Mouse (Mus musculus) intestine, postnatal 0 days (tissue): ENCODE data around the gene 2810004N23Rik. TPM values are rescaled to one million over a fixed set of nuclear protein-coding genes. Genes with fewer than 3 reads are reported as not detected.

Experiments
- ATAC-seq: fragments of 200-750 bp; cut with Nextera tagmentation; 2 replicates; pipeline ENCODE4 v1.8.0; 2017; ENCODE audit warnings: mild to moderate bottlenecking, moderate TSS enrichment, moderate library complexity
- H3K27ac ChIP-seq: fragments of 300-500 bp; sonication (generic); 2 replicates; pipeline ENCODE4 v1.5.1; 2014; ENCODE audit warnings: mild to moderate bottlenecking, low read depth, low read length, moderate library complexity
- H3K27me3 ChIP-seq: fragments of 300-500 bp; sonication (generic); replicated peaks from 2 replicates; pipeline ENCODE4 v1.6.1; 2014; ENCODE audit warnings: low read length, mixed read lengths; ENCODE audit not compliant: control insufficient read depth, insufficient read depth
- H3K36me3 ChIP-seq: fragments of 300-500 bp; sonication (generic); 2 replicates; pipeline ENCODE4 v1.6.1; 2014; ENCODE audit warnings: mild to moderate bottlenecking, moderate library complexity; ENCODE audit not compliant: control insufficient read depth, insufficient read depth
- H3K4me1 ChIP-seq: fragments of 300-500 bp; sonication (generic); replicated peaks from 2 replicates; pipeline ENCODE4 v1.6.1; 2014; ENCODE audit warnings: antibody characterized with exemption, low read length, mixed read lengths; ENCODE audit not compliant: control insufficient read depth, insufficient read depth
- H3K4me2 ChIP-seq: fragments of 300-500 bp; sonication (generic); replicated peaks from 2 replicates; pipeline ENCODE4 v1.6.1; 2014; ENCODE audit warnings: low read depth, mild to moderate bottlenecking, moderate library complexity
- H3K4me3 ChIP-seq: fragments of 300-500 bp; sonication (generic); 2 replicates; pipeline ENCODE4 v1.5.1; 2014; ENCODE audit warnings: low read depth, low read length
- H3K9ac ChIP-seq: fragments of 300-500 bp; sonication (generic); 2 replicates; pipeline ENCODE4 v1.6.1; 2014; ENCODE audit warnings: mild to moderate bottlenecking, low read depth, low read length
- H3K9me3 ChIP-seq: fragments of 300-500 bp; sonication (generic); 2 replicates; pipeline ENCODE4 v1.6.1; 2016; ENCODE audit warnings: mixed run types; ENCODE audit not compliant: control insufficient read depth
- CTCF ChIP-seq: sonication (generic); IDR thresholded peaks from 2 replicates; pipeline ENCODE4 v1.5.1; 2016; ENCODE audit warnings: low read depth, mild to moderate bottlenecking, control low read depth, antibody characterized with exemption, moderate library complexity
- WGBS: fragments of 180-500 bp; shearing (Covaris S2); extraction: QIAGEN DNeasy Blood & Tissue Kit; methylation state at CpG from one replicate; pipeline ENCODE4 v1.1.7; 2014; 5-methylcytosine and 5-hydroxymethylcytosine counted together
- polyA plus RNA-seq: library from polyadenylated mRNA; unstranded; fragments of >200 nt; fragmentation: Nextera tagmentation; extraction: Ambion mirVana; gene quantifications from 2 replicates; pipeline ENCODE4 v1.2.1, GENCODE M21; 2015

2810004N23Rik gene
- 17.7 and 20.6 TPM in 2 replicates for polyA plus RNA-seq

DNA sequence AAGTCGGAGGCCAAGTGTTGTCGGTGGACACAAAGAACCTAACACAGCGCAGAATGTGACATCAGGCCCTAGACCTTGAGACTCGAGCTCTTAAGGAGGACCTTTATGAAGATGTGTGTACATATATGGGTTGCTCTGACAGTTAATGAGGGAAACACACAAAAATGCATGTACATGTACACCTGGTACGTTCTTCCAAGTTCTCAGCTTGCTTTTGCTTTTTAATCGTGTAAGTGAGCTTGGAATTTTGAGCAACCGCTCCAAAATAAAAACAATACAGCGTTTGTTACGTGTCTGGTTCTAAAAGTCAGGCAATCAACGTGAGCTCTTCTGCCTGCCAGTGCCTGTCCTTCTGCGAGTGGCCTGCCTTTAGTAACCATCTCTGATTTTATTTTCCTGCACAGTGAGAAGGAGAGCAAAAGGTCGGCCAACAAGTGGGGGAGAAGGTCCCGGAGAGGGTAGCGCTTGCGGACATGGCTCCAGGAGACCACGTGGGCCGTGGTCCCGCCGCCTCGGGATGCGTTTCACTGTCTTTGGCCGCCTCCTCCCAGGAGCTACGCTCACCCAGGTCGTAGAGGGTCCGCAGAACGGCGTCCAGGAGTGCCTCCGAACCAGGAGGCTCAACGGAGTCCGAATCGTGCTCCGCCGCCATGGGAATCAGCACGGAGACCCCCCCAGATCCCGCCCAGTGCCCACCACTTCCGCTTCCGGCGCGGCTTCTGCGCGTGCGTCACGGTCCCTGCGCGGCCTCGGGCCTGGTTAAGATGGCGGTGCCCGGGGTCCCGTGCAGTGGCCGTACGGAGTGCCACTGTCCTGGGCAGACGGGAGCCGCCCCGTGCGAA, at the start of gene 2810004N23Rik, which contains the start of gene Gnpat:
Gene 2810004N23Rik (minus strand): TSS at position 800 of the 842 bp plus-strand sequence.
Gene Gnpat (plus strand): TSS at position 713 of the 842 bp plus-strand sequence.
- peak within 1 kb of the TSS; percentile 87 for H3K27ac ChIP-seq
- under 1% methylated on average over 55 of the region's 55 CpGs for WGBS
- H3K4me3 ChIP-seq, result peak within 1 kb of the TSS; percentile 91
- TF ChIP-seq CTCF, result no peak
- H3K27me3 ChIP-seq, result no peaks in the 10 kb centered on the region
- peak within 1 kb of the TSS; percentile 92 for H3K9ac ChIP-seq
- H3K4me2 ChIP-seq, result peak within 1 kb of the TSS; percentile 79
- no peaks in the 10 kb centered on the region for H3K9me3 ChIP-seq
- ATAC-seq, result peak; percentile 94
- H3K36me3 ChIP-seq, result peaks cover 17% of the 10 kb centered on the region; the same call in 1 of the 2 replicates
- no peaks in the 10 kb centered on the region for H3K4me1 ChIP-seq

GRCm38 (mm10) chr8:124911938-124912872, 49.3 kb upstream of the 2810004N23Rik start:
- Histone ChIP-seq H3K4me3 (no peak overlapping the region), H3K4me1 (no peaks in the 10 kb centered on the region), H3K4me2 (no peak overlapping the region), H3K9ac (no peak overlapping the region), H3K36me3 (peaks cover 67% of the 10 kb centered on the region), H3K27ac (no peak overlapping the region; the same call in 1 of the 2 replicates), H3K27me3 (no peaks in the 10 kb centered on the region), H3K9me3 (no peaks in the 10 kb centered on the region)
- no peak for TF ChIP-seq CTCF
- no peak for ATAC-seq
- 62% methylated on average over 17 of the region's 17 CpGs for WGBS

DNA sequence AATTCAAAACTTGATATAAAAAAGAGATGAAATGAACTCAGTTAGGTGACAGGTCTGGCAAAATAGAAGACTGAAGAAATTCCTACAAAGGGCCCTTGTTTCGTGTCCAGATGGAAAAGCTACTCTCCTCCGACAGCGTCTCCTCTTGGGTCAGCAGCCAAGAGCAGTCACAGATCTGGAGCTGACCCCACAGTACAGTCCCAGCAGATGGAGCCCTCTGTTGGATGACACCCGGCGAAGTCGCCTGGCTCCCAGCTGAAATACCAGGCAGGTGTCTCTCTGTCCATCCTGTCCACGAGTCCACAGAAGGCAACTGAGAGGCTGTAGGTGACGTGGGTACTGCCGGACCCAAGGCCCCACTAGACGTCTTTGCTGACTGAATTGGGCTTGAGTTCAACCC, 47.4 kb upstream of the 2810004N23Rik start:
- no peaks in the 10 kb centered on the region for H3K9me3 ChIP-seq
- no peak overlapping the region for H3K27ac ChIP-seq
- H3K4me3 ChIP-seq, result no peak overlapping the region
- no peaks in the 10 kb centered on the region for H3K4me1 ChIP-seq
- peaks cover 71% of the 10 kb centered on the region for H3K36me3 ChIP-seq
- 0 out of 2 replicates have a peak, but pooled peaks have one; percentile 26 for TF ChIP-seq CTCF
- 84% methylated on average over 10 of the region's 10 CpGs for WGBS
- no peak overlapping the region for H3K9ac ChIP-seq
- no peak for ATAC-seq
- no peaks in the 10 kb centered on the region for H3K27me3 ChIP-seq
- H3K4me2 ChIP-seq, result no peak overlapping the region

DNA sequence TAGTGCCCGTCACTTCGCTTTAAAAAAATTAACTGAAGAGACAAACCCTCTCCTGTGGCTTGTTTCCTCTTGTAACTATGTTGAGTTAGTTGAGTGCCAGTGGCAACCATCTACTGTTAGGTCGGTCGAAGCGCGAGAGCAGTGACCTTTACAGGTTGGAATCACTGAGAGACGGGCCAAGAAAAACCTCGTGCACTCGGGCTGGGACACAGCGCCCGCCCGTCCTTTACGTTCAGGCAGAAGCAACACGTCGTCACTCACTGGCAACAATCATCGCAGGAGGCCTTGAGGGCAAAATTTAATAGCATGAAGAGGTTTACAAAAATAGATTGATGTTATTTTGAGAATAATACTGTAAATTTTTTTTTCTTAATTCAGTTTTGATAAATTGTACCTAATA, 47.0 kb upstream of the 2810004N23Rik start:
- H3K4me1 ChIP-seq, result no peaks in the 10 kb centered on the region
- no peak overlapping the region for H3K4me3 ChIP-seq
- no peaks in the 10 kb centered on the region for H3K9me3 ChIP-seq
- H3K9ac ChIP-seq, result no peak overlapping the region
- H3K27me3 ChIP-seq, result no peaks in the 10 kb centered on the region
- H3K27ac ChIP-seq, result no peak overlapping the region
- no peak for TF ChIP-seq CTCF
- peaks cover 69% of the 10 kb centered on the region for H3K36me3 ChIP-seq
- WGBS, result 95% methylated on average over 16 of the region's 16 CpGs
- no peak overlapping the region for H3K4me2 ChIP-seq
- no peak for ATAC-seq

DNA sequence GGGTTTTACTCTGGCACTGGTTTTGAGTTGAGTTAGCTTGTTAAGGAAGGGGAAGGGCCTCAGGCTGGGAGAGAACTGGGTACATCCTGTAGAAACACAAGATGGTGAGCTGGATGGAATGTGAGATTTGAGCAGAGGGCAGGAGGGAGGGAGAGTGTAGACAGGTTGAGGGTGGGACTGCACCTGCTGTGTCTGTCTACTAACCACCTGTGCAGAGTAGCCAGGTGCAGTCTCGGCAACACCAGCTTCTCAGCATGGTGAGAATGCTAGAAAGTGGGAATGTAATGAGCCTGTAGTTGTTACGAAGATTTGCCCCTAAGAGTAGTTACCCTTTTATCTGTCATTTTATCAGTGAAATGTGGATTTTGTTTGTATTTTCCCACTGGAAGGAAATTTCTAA, 42.6 kb upstream of the 2810004N23Rik start:
- Histone ChIP-seq H3K27me3 (no peaks in the 10 kb centered on the region), H3K4me1 (no peaks in the 10 kb centered on the region), H3K27ac (no peak overlapping the region), H3K36me3 (peaks cover 67% of the 10 kb centered on the region), H3K4me2 (no peak overlapping the region), H3K9ac (no peak overlapping the region), H3K9me3 (no peaks in the 10 kb centered on the region), H3K4me3 (no peak overlapping the region)
- no peak for ATAC-seq
- WGBS, result 82% methylated on average over 2 of the region's 2 CpGs
- TF ChIP-seq CTCF, result no peak

DNA sequence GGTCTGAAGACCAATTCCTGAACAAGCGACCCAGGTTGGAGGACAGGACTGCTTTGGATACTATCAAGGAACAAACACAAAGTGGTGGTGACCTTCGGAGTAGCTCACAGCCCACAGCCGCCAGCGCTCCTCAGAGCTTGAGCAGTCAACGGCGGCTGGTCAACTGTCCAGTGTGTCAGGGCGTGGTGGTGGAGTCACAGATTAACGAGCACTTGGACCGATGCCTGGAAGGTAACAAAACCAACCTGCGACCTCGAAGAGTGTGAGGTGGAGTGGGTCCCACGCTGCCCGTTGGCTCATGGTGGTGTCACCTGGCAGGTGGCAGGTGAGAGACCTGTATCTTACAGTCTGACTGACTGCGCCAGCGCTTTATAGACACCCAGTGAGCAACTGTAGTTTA, 40.3 kb upstream of the 2810004N23Rik start:
- no peak overlapping the region for H3K4me3 ChIP-seq
- no peaks in the 10 kb centered on the region for H3K4me1 ChIP-seq
- no peak overlapping the region for H3K9ac ChIP-seq
- H3K27ac ChIP-seq, result no peak overlapping the region
- no peaks in the 10 kb centered on the region for H3K9me3 ChIP-seq
- no peak for ATAC-seq
- no peaks in the 10 kb centered on the region for H3K27me3 ChIP-seq
- peaks cover 62% of the 10 kb centered on the region for H3K36me3 ChIP-seq
- no peak for TF ChIP-seq CTCF
- H3K4me2 ChIP-seq, result no peak overlapping the region
- WGBS, result 88% methylated on average over 15 of the region's 15 CpGs
